Mouse (Mus musculus) embryonic fibroblast, embryonic 13.5 days (primary cell): ENCODE data around the gene Tmem132c. TPM values are rescaled to one million over a fixed set of nuclear protein-coding genes. Genes with fewer than 3 reads are reported as not detected.
A peak's percentile ranks its signal among the peaks of the same experiment; 100 is the strongest.

Experiments used
- H3K27ac ChIP-seq: 2 replicates; pipeline ENCODE4 v1.5.1; 2012; ENCODE audit warnings: low read length, control low read depth, inconsistent platforms; ENCODE audit not compliant: insufficient read depth
- H3K4me1 ChIP-seq: 2 replicates; pipeline ENCODE4 v1.6.1; 2011; ENCODE audit warnings: low read length; ENCODE audit not compliant: control insufficient read depth, insufficient read depth
- H3K4me3 ChIP-seq: 2 replicates; pipeline ENCODE4 v1.5.1; 2011; ENCODE audit warnings: mild to moderate bottlenecking, control low read depth, low read length; ENCODE audit not compliant: insufficient read depth
- CTCF ChIP-seq: IDR thresholded peaks from 2 replicates; pipeline ENCODE4 v1.5.1; 2011; ENCODE audit warnings: mild to moderate bottlenecking, control low read depth, low read length, moderate library complexity, borderline replicate concordance; ENCODE audit not compliant: insufficient read depth
- POLR2A ChIP-seq: IDR thresholded peaks from 2 replicates; pipeline ENCODE4 v1.6.1; 2011; ENCODE audit warnings: low read depth, mild to moderate bottlenecking, control low read depth, low read length, moderate library complexity
- polyA plus RNA-seq: library from polyadenylated mRNA; stranded (reverse); fragments of >200 nt; gene quantifications from 2 replicates; pipeline ENCODE4 v1.2.4, GENCODE M21; 2011; ENCODE audit warnings: low read depth; ENCODE audit not compliant: missing spikeins, insufficient read length

Gene Tmem132c
- polyA plus RNA-seq, 1 experiment: 0.35 TPM

GRCm38 (mm10) chr5:127587854-127588253, 346.2 kb downstream of the Tmem132c start:
- TF ChIP-seq CTCF: no peak
- TF ChIP-seq POLR2A: no peak
- H3K27ac ChIP-seq: peak overlapping the region; percentile 72; the same call in 1 of the 2 replicates

GRCm38 (mm10) chr5:127592406-127592805, 350.8 kb downstream of the Tmem132c start:
- Histone ChIP-seq H3K4me1 (no peaks in the 10 kb centered on the region), H3K27ac (no peak overlapping the region), H3K4me3 (no peak overlapping the region)
- no peak for TF ChIP-seq POLR2A
- no peak for TF ChIP-seq CTCF

More at GRCm38 (mm10) chr5:127587854-127588253, 346.2 kb downstream of the Tmem132c start:
- Histone ChIP-seq H3K4me3 (no peak overlapping the region), H3K4me1 (no peaks in the 10 kb centered on the region)

GRCm38 (mm10) chr5:127592854-127593253, 351.2 kb downstream of the Tmem132c start:
- Histone ChIP-seq H3K27ac (no peak overlapping the region), H3K4me3 (no peak overlapping the region), H3K4me1 (no peaks in the 10 kb centered on the region)
- no peak for TF ChIP-seq POLR2A
- no peak for TF ChIP-seq CTCF

DNA sequence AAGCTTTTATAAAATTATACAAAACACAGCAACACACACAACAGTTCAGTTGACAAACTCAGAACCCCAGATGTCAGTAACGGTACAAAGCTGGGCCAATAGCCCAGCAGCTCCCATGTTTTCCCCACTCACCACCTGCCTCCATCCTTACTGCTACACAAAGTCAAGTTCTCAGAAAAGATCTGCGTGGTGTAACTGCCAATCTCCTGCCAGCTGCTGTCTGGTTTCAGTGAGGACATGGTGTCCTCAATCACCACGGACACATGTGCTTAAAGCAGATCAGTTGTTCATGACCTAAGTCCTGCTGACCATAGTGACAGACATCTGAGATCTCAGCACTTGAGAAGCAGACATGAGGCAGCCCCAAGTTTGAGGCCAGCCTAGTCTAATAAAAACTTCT, 354.1 kb downstream of the Tmem132c start:
- TF ChIP-seq CTCF (no peak), POLR2A (no peak)
- no peaks in the 10 kb centered on the region for H3K4me1 ChIP-seq
- H3K27ac ChIP-seq: no peak overlapping the region
- no peak overlapping the region for H3K4me3 ChIP-seq

- H3K4me1 ChIP-seq: no peaks in the 10 kb centered on the region
- TF ChIP-seq POLR2A (no peak), CTCF (no peak)
- H3K4me3 ChIP-seq: no peak overlapping the region
- no peak overlapping the region for H3K27ac ChIP-seq
These were observed 355.3 kb downstream of the Tmem132c start for GRCm38 (mm10) chr5:127596862-127597261.

DNA sequence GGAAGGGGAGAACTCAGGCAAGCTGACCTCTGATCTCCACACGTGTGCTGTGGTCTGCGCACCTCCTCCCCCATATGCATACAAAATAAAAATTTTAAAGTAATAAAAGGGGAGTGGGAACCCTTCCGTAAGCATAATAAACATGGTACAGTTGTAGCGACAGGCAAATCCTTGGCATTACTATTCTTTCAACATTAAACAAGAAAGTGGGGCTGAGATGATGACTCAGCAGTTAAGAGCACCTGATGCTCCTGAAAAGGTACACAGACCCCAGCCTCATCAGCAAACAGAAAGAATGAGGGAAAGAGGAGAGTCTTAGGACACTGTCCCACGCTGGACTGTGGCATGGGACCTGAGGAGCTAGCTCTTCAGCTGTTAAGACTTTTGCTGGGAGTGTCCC, 361.4 kb downstream of the Tmem132c start:
- no peak overlapping the region for H3K4me3 ChIP-seq
- TF ChIP-seq POLR2A (no peak), CTCF (no peak)
- no peaks in the 10 kb centered on the region for H3K4me1 ChIP-seq
- H3K27ac ChIP-seq: no peak overlapping the region

DNA sequence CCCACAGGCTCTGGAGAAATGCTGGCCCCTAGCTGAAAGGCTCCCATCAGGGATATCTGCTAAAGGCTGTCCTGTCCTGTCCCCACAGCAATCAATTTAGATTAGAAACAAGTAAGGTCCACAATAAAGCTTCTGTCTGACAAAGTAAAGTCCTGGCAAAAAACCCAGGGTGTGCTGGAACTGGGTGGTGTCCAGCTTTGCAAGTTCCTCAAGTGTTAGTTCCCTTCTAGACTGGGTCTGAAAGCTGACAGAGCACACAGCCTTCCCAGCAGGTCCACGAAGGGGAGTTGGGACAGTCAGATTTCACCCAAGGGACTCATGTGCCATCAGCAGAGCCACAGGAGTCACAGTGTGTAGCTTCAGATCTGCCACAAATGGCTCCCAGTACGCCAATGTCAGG, 365.9 kb downstream of the Tmem132c start:
- no peak for TF ChIP-seq POLR2A

DNA sequence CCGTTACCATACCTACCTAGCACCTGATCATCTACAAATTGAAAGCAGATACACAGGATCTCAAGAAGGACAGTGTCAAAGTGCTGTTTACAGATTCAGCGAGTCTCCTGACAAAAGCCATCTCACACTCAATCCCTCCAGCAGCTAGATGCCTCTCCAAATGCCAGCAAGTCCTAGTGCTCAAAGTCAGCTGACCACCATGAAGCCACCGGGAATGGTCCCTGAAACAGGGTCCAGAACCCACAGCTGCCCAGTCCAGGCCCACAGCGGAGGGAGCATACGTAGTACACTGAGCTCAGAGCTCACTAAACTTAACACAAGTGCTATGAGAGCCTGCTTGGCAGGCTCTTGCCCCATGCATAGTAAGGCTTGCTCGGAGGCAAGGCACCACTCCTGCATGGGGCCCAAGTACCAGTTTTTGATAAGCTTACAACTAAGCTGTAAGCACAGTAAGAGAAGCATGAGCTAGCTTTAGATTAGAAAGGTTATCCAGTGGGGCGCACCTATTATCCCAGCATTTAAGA, 367.6 kb downstream of the Tmem132c start:
- H3K4me3 ChIP-seq: no peak overlapping the region
- H3K4me1 ChIP-seq: peaks cover 3% of the 10 kb centered on the region
- TF ChIP-seq POLR2A: no peak
- no peak for TF ChIP-seq CTCF
- no peak overlapping the region for H3K27ac ChIP-seq

More for the DNA sequence above, 365.9 kb downstream of the Tmem132c start:
- Histone ChIP-seq H3K27ac (no peak overlapping the region), H3K4me3 (no peak overlapping the region), H3K4me1 (peaks cover 3% of the 10 kb centered on the region)

GRCm38 (mm10) chr5:127610787-127611509, 369.3 kb downstream of the Tmem132c start:
- H3K4me3 ChIP-seq: no peak overlapping the region
- peak overlapping the region; percentile 9; the same call in 1 of the 2 replicates for H3K27ac ChIP-seq
- H3K4me1 ChIP-seq: peaks cover 3% of the 10 kb centered on the region
- TF ChIP-seq CTCF: no peak
- TF ChIP-seq POLR2A: no peak

GRCm38 (mm10) chr5:127611881-127612280, 370.3 kb downstream of the Tmem132c start:
- Histone ChIP-seq H3K27ac (no peak overlapping the region), H3K4me1 (peaks cover 3% of the 10 kb centered on the region), H3K4me3 (no peak overlapping the region)
- TF ChIP-seq POLR2A (no peak), CTCF (no peak)
